Mouse (Mus musculus): Measurements from ENCODE around the gene Porcn.

Gene Porcn

DNA sequence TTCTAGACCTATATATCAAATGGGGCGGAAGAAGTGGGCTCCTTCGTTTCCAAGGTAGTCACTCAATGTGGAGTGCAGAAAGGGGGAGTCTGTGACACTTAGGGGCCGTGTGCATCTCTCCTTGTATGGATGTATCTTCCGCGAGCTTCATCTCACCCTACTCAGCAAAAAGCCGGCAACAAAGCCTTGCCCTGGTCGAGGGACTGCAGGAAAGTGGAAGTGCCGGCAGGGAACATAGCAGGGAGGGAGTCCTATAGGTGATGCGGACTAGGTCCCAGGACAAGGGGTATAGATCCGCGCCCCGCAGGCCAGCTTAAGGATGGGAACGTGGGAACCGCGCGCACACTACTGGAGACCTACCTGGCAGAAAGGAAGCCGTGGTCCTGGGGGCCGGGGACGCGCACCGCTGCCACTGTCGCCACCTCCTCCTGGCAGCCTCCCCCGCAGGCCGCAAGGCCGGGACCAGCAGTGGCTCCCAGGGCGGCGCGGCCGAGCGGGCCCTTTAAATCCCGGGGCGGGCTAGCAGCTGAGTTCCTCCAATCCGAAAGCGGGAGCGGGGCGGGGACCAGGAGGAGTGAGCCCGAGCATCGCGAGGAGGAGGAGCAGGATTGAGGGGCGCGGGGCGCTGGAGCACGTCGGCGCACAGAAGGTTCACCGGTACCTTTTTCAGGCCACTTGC lies at the start of gene Porcn:
TSS of gene Porcn (minus strand) at position 511 of the 679 bp plus-strand sequence.
- in situ Hi-C loops (cut with MboI, MseI): no loop called here

DNA sequence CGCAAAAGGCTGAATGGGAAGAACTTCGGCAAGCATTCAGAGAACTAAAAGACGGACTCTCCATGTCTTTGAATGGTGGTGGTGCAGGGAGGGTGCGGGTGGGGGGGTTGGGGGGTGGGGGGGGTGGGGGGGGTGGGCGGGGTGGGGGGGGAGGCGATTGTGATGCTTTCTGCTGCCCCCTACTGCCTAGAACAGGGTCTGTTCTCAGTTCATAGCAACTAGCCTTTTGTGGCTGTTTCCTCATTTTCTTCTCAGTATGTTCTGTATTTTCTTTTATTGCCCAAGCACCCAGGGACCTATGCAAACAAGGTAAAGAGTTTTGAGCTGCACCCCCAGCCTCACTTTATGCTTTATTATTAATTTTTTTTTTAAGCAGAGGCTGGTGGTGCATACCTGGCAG lies 49.5 kb upstream of the Porcn start:
- in situ Hi-C loops (cut with MboI, MseI): no loop called here

GRCm38 (mm10) chrX:8253711-8254110 lies 47.4 kb upstream of the Porcn start:
- in situ Hi-C loops (cut with MboI, MseI): loop anchor here in 1 of 2 experiments (5.0 kb wide), 1 partner anchor 1964 kb away; the partner anchor contains the start of gene Rpgr

DNA sequence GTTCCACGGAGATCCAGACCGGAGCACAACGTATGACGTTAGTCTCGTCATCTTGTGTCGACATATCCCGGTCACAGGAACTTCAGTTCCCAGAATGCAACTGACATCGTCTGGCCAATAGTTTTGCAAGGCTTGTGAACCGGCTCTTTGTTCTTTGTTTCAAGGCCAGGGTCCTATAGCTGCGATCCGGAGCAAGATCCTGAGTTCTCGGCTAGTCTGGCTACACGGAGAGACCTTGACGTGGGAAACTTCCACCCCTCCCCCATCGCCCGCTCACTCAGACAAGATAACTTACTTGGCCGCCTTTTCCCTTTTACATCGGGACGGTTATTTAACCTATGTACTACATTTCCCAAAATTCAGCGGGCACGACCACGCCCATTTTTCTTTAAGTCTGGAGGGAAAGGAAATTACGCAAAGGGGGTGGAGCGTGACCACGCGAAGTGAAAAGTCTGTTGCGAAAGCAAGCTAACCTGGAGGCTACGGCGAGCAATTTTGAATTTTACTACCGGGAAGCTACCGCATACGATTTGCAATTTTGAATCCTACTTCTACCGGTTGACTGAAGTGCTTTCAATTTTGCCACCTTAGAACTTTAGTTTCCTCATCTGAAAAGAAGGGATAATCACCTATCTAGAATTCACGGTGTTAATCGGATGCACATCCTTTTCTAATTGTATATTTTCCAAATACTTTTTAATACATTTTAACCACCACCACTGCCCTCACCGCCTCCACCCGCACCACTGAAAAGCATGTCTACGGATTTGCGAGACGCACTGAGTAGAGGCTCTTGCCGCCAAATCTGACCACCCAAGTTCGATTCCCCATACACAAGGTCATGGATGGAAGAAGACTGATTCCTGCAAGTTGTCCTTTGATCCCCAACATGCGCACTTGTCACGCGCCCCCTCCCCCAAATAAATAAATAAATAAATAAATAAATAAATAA lies 46.3 kb upstream of the Porcn start, which contains the start of gene Ftsj1:
TSS of gene Ftsj1 (minus strand) at position 73 of the 952 bp plus-strand sequence.
- in situ Hi-C loops (cut with MboI, MseI): loop anchor here in 1 of 2 experiments (5.0 kb wide), 1 partner anchor 1965 kb away; the partner anchor contains the start of gene Rpgr

DNA sequence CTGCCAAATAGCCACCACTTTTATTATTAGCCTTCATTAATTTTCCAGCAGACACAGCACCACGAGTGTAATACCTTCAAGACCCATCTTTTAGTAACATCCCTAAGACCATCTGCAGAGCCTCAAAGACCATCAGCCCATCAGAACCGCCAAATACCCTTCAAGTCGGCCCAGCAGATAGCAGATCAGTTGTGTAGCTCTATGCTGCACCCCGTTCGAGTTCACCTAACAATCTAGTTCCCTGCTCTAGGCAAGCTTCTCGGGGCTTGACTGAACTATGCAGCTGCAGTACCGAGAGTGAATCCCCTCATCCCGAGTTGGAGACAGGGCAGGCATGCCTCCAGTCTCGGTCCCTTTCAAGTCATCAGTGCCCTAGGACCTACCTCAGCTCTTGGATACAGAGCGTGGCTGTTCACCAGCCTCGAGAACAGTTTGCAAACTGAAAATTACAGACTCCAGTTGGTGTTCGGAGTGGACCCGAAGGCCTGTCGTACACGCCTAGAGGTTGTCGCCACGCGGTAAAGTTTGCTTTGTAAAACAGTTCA lies 45.5 kb upstream of the Porcn start:
- in situ Hi-C loops (cut with MboI, MseI): loop anchor here in 1 of 2 experiments (5.0 kb wide), 1 partner anchor 1965 kb away; the partner anchor contains the start of gene Rpgr

GRCm38 (mm10) chrX:8248542-8249120 lies 42.3 kb upstream of the Porcn start:
- in situ Hi-C loops (cut with MboI, MseI): no loop called here

DNA sequence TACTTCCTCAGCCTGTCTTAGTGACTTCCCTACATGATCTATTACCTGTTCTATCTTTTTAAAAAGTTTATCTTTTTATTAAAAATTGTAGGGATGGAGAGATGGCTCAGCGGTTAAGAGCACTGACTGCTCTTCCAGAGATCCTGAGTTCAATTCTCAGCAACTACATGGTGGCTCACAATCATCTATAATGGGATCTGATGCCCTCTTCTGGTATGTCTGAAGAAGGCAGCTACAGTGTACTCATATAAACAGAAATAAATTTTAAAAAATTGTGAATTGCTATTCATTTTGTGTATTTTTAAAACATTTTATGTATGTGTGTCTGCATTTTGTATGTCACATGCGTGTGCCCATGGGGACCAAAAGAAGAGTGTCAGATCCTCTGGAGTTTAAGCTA lies 41.4 kb upstream of the Porcn start:
- in situ Hi-C loops (cut with MboI, MseI): no loop called here

DNA sequence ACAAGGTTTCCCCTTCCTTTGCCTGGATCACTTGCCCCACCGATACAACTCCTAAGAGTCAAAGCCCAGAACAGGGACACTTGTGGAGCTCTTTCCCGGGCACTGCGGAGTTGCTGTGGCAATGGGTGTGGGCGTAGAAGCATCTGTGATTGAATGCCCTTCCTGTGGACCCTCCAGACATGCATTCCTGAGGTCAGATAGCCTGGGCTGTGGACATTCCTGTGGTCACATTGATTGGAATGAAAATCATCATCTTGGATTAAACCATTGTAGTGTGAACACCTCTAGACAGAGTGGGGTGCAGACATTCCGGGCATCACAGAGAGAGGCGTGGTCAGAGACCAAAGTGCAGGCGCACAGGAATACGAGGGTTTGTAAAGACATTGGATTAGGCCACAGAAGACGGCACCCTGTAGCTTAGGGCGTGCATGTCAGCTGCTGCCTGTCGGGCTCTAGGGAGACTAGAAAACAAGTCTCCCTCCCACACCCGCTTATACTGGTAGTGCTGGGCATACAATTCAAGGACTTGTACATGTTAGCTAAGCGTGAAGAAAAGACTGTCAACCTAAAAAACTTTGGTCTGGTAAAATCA lies 32.6 kb upstream of the Porcn start:
- in situ Hi-C loops (cut with MboI, MseI): no loop called here

DNA sequence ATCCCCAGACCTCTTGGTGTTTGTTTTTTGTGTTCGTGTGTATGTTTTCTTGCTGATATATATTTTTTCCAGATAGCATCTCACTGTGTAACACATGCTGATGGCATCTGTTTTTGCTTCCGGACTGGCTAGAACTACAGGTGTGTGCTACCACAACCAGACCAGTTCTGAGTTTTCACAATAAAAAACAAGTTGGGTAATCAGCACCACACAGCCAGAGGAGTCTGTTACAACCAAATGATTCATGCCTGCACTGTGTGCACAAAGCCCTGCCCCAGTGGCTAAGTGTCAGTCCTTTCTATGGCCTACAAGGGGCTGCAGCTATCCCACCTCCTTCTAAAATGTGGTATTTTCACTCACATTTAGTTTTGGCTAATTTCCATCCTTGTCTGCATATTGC lies 30.4 kb upstream of the Porcn start:
- in situ Hi-C loops (cut with MboI, MseI): no loop called here

- in situ Hi-C loops (cut with MboI, MseI): no loop called here
These were observed 27.3 kb upstream of the Porcn start for GRCm38 (mm10) chrX:8233602-8234001.

DNA sequence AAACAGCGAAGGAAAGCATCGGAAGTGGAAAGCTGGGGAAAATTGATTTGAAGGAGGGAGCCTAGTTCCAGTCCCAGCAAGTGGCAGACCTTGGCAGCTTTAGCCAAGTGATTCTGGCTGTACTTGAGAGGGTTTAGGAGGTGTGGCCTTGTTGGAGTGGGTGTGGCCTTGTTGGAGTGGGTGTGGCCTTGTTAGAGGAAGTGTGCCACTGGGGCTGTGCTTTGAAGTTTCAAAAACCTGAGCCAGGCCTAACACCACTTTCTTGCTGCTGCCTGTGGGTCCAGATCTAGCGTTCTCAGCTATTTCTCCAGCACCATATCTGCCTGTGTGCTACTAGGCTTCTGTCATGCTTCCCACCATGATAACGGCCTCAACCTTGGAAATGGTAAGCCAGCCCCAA lies 23.9 kb upstream of the Porcn start:
- in situ Hi-C loops (cut with MboI, MseI): no loop called here

- in situ Hi-C loops (cut with MboI, MseI): no loop called here
These were observed 17.1 kb upstream of the Porcn start for GRCm38 (mm10) chrX:8223473-8223872.

GRCm38 (mm10) chrX:8222678-8223421 lies 16.5 kb upstream of the Porcn start:
- in situ Hi-C loops (cut with MboI, MseI): no loop called here

GRCm38 (mm10) chrX:8222296-8222677 lies 16.0 kb upstream of the Porcn start:
- in situ Hi-C loops (cut with MboI, MseI): no loop called here

DNA sequence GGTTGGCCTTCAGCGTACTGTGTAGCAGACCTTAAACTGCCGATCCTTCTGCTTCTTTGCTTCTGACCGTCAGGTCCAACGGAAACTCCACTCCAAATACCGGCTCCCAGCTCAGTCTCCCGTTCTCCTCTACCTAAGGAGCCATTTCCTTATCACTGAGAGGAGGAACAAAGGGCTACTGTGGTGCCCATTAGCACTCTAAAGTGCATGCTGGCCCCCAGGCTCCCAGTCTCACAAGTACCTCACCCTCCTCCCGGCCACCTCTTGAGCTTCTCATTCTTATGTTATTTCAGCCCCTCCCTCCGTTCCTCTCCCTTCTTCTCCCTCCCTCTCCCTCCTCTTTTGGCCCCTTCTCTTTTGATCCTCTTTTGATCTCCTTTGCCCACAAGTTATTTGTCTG lies 13.3 kb upstream of the Porcn start:
- in situ Hi-C loops (cut with MboI, MseI): no loop called here

GRCm38 (mm10) chrX:8218114-8218513 lies 11.8 kb upstream of the Porcn start:
- in situ Hi-C loops (cut with MboI, MseI): no loop called here

DNA sequence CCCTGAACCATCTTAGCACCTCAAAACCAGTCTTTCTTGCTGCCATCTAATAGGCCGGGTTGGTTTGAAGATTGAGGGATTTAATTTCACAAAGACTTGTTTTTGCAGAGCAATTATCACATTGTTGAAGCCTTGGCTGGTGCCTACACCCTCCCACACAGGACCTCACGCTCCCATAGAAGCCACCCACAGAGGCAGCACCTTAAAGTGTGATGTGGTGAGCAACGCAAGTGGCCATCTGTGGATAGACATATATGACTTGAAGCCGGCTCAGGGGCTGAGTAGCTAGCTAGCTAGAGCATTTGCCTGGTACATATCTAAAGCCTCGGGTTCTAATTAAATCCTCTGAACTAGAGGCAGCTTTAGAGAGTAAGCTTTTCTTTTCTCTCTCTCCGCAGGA lies 11.1 kb upstream of the Porcn start:
- in situ Hi-C loops (cut with MboI, MseI): no loop called here

DNA sequence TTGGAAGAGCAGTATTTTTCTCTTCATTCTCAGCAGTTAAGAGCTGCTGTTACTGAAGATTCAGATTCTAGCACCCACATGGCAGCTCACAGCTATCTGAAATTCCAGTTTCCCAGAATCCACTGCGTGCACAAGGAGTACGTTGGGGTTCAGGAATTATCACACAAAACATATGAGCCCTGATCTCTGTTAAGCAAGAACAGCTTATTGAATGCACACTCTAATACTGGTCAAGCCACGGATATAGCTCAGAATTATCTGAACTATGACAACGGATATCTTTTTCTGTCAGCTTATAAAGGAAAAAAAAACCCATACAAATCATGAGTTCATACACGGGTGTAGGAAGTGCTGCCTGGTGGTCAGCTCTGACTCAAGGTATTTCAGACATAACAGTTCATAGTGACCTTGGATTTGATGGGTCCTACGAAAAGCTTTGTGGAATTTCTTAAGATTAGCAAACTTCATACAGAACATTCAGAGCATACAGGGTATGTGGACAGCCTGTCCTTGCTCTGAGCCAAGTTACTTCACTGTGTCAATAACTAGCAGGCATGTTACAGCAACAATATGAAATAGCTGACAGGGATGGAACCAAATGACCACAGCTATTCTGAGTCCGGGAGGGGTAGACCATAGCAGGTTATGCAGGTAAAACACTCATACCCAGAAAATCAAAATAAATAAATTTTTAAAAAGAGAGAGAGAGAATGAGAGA lies 5.3 kb upstream of the Porcn start:
- in situ Hi-C loops (cut with MboI, MseI): no loop called here

DNA sequence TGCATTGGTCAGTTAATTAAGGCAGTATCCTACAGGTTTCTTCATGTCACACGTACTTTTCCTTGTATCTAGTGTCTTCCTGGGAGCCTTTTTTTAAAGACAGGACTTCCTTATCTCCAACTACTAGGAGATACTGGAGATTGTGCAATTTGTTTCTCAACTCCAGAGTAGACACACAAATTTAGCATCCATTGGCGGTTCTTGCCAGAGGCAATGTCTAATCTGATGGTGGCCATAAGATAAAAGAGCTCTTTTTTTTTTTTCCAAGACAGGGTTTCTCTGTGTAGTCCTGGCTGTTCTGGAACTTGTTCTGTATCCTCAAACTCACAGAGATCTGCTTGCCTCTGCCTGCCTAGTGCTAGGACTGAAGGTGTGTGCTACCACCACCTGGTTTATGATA lies 3.4 kb upstream of the Porcn start:
- in situ Hi-C loops (cut with MboI, MseI): no loop called here

GRCm38 (mm10) chrX:8207224-8207623 lies 899 bp upstream of the Porcn start:
- in situ Hi-C loops (cut with MboI, MseI): no loop called here
